Comparison of ENCODE assay signal across 22 mouse cellular contexts in the genomic region with DNA sequence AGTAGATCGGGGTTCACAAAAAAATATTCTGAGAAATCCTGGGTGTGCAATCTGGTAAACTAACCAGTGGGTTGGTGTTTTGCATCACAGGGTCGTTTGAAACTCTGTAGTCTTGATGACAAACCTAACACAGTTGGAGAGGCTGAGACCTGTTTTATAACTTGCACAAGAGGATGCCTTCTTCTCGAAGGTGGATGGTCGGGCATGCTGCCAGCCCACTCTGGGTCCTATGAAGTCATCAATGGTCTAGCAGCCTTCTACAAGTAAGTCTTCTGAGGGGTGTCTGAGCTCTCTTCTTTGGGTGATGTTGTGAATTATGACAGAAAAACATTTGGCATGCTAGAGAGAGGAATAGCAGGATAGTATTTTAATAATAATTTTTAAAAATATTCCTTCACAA.
"Had no signal": no experiment of that assay in that cellular context is flagged by ENCODE, and none has a peak within 500 bp of the region (broad histone marks: within the 10 kb centered on the region; RNA-seq: fewer than 3 reads in every experiment).

No protein-coding gene starts in this region.

- H3K9me3 ChIP-seq: limb, embryonic 12.5 days; limb, embryonic 15.5 days; liver, embryonic 12.5 days; liver, embryonic 15.5 days; lung, embryonic 15.5 days; megakaryocyte, embryonic 14.5 days; midbrain, embryonic 10.5 days; midbrain, embryonic 13.5 days; neural tube, embryonic 13.5 days; stomach, embryonic 15.5 days had no signal

- H3K36me3 ChIP-seq: limb, embryonic 12.5 days; limb, embryonic 15.5 days; liver, embryonic 12.5 days; liver, embryonic 15.5 days; lung, embryonic 15.5 days; midbrain, embryonic 10.5 days; midbrain, embryonic 13.5 days; neural tube, embryonic 13.5 days; stomach, embryonic 15.5 days had no signal

- H3K4me2 ChIP-seq: limb, embryonic 12.5 days; limb, embryonic 15.5 days; liver, embryonic 12.5 days; liver, embryonic 15.5 days; lung, embryonic 15.5 days; midbrain, embryonic 13.5 days; neural tube, embryonic 13.5 days; stomach, embryonic 15.5 days had no signal

- DNase-seq: kidney, adult 11 months; left cerebral cortex, postnatal 4 days; lung, adult 18-20 months; lung, postnatal 10 days; lung, postnatal 36 days; retina, postnatal 1 day; right cerebral cortex, postnatal 25 days; spleen, adult 18-20 months; thymus, postnatal 25 days had no signal

- H3K4me1 ChIP-seq: liver, embryonic 12.5 days; liver, embryonic 15.5 days; megakaryocyte, embryonic 14.5 days had no signal

- H3K4me3 ChIP-seq: limb, embryonic 12.5 days; limb, embryonic 15.5 days; liver, embryonic 12.5 days; liver, embryonic 15.5 days; lung, embryonic 15.5 days; midbrain, embryonic 10.5 days; midbrain, embryonic 13.5 days; myocyte; neural tube, embryonic 13.5 days; stomach, embryonic 15.5 days had no signal

- H3K9ac ChIP-seq: limb, embryonic 12.5 days; limb, embryonic 15.5 days; liver, embryonic 12.5 days; liver, embryonic 15.5 days; lung, embryonic 15.5 days; midbrain, embryonic 13.5 days; neural tube, embryonic 13.5 days; stomach, embryonic 15.5 days had no signal

- H3K27me3 ChIP-seq: limb, embryonic 12.5 days; megakaryocyte, embryonic 14.5 days; neural tube, embryonic 13.5 days had no signal

- H3K27ac ChIP-seq: kidney, postnatal 0 days; limb, embryonic 12.5 days; limb, embryonic 15.5 days; liver, embryonic 12.5 days; liver, embryonic 15.5 days; lung, embryonic 15.5 days; midbrain, embryonic 10.5 days; midbrain, embryonic 13.5 days; neural tube, embryonic 13.5 days; stomach, embryonic 15.5 days had no signal

- ATAC-seq: liver, embryonic 12.5 days; midbrain, embryonic 13.5 days; midbrain, embryonic 16.5 days had no signal
